Mouse (Mus musculus) kidney, postnatal 0 days (tissue): ENCODE results near the gene Chst11. TPM values are rescaled to one million over a fixed set of nuclear protein-coding genes. Genes with fewer than 3 reads are reported as not detected.

Experiments
- ATAC-seq: fragments of 200-750 bp; cut with Nextera tagmentation; replicated peaks from 2 replicates; pipeline ENCODE4 v1.8.0; 2017; ENCODE audit warnings: low read depth, moderate number of reproducible peaks, moderate TSS enrichment, moderate library complexity; ENCODE audit not compliant: low FRiP score
- DNase-seq: peaks from one replicate; pipeline ENCODE4 v3.0.0-alpha.2; 2016; ENCODE audit warnings: low spot score
- H3K27ac ChIP-seq: fragments of 300-500 bp; sonication (generic); 2 replicates; pipeline ENCODE4 v1.5.1; 2014; ENCODE audit warnings: mild to moderate bottlenecking
- H3K27me3 ChIP-seq: fragments of 300-500 bp; sonication (generic); 2 replicates; pipeline ENCODE4 v1.6.1; 2014; ENCODE audit warnings: low read length, mixed read lengths; ENCODE audit not compliant: insufficient read depth
- H3K36me3 ChIP-seq: fragments of 300-500 bp; sonication (generic); 2 replicates; pipeline ENCODE4 v1.6.1; 2014; ENCODE audit warnings: low read length, mixed read lengths; ENCODE audit not compliant: insufficient read depth
- H3K4me1 ChIP-seq: fragments of 300-500 bp; sonication (generic); replicated peaks from 2 replicates; pipeline ENCODE4 v1.6.1; 2014; ENCODE audit warnings: antibody characterized with exemption, low read length, mixed read lengths; ENCODE audit not compliant: insufficient read depth
- H3K4me2 ChIP-seq: fragments of 300-500 bp; sonication (generic); 2 replicates; pipeline ENCODE4 v1.6.1; 2014; ENCODE audit warnings: mild to moderate bottlenecking, low read length, moderate library complexity, mixed read lengths
- H3K4me3 ChIP-seq: fragments of 300-500 bp; sonication (generic); replicated peaks from 2 replicates; pipeline ENCODE4 v1.5.1; 2014; ENCODE audit warnings: low read depth, low read length
- H3K9ac ChIP-seq: fragments of 300-500 bp; sonication (generic); 2 replicates; pipeline ENCODE4 v1.6.1; 2014; ENCODE audit warnings: low read depth, low read length
- H3K9me3 ChIP-seq: fragments of 300-500 bp; sonication (generic); replicated peaks from 2 replicates; pipeline ENCODE4 v1.6.1; 2016; ENCODE audit warnings: low read length, inconsistent platforms, mixed read lengths
- CTCF ChIP-seq: IDR thresholded peaks from 2 replicates; pipeline ENCODE4 v1.5.1; 2016; ENCODE audit warnings: antibody characterized with exemption, low read depth, mild to moderate bottlenecking, moderate library complexity
- WGBS: fragments of 180-500 bp; shearing (Covaris S2); extraction: QIAGEN DNeasy Blood & Tissue Kit; methylation state at CpG from one replicate; pipeline ENCODE4 v1.1.7; 2014; 5-methylcytosine and 5-hydroxymethylcytosine counted together
- polyA plus RNA-seq: library from polyadenylated mRNA; unstranded; fragments of >200 nt; fragmentation: Nextera tagmentation; extraction: Ambion mirVana; gene quantifications from 2 replicates; pipeline ENCODE4 v1.2.1, GENCODE M21; 2015

The Chst11 gene
- polyA plus RNA-seq, 1 experiment from 2014 or later, result 2.9 TPM

GRCm38 (mm10) chr10:83104221-83104620 is 118.9 kb downstream of the Chst11 start:
- ATAC-seq (no peak; the same call in 1 of the 2 replicates), DNase-seq (no peak)
- Histone ChIP-seq H3K4me3 (no peak overlapping the region), H3K27me3 (no peaks in the 10 kb centered on the region), H3K9me3 (no peaks in the 10 kb centered on the region), H3K27ac (no peak overlapping the region), H3K9ac (no peak overlapping the region), H3K4me2 (no peak overlapping the region), H3K4me1 (peaks cover 13% of the 10 kb centered on the region; the same call in 1 of the 2 replicates), H3K36me3 (no peaks in the 10 kb centered on the region)
- WGBS, result 57% methylated on average over 8 of the region's 8 CpGs
- no peak for TF ChIP-seq CTCF

DNA sequence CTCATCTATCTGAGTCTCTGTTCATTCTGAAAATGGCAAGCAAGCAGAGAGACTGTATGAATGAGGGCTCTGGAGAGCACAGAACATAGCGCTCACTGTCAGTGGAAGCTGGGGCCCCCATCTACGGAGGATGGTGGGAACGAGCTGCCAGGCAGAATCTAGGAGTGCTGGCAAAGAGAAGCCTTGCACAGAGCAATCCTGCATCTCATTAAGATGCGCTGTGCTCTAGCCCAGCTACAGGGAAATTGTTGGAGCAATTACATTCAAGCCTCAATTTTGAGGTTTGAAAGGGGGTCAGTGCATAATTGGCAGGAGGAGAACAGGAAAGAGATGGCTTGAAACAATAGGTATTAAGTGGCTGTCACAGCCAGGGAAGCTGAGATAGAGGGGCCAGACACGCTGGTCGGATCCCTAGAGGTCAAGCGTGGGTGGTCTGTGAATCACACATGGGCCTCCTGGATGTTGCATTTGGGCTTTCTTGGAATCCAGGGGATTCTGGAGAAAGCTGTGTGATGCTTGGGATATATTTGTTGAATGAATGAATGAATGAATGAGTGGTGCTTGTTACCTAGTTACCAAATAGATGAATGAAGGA is 121.0 kb downstream of the Chst11 start:
- 74% methylated on average over 7 of the region's 7 CpGs for WGBS

DNA sequence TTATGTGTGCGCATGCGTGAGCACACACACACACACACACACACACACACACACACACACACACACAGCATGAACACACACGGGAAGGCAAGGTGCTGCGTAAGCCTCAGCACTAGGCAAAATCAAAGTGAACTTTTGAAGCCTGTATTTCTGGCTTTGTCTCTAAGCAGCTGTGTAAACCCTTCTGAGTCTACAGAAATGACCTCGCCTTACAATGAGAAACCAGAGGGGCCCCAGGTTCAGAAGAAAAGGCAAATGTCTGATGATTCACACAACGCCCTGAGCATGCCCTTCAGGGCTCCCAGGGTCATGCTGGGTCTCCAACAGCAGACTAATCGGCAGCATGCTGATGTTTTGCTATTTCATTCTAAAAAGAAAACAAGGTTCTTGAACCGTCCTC is 122.1 kb downstream of the Chst11 start:
- no peak for TF ChIP-seq CTCF
- Histone ChIP-seq H3K4me3 (no peak overlapping the region), H3K36me3 (no peaks in the 10 kb centered on the region), H3K4me2 (no peak overlapping the region), H3K27me3 (no peaks in the 10 kb centered on the region), H3K9ac (no peak overlapping the region), H3K4me1 (0 out of 2 replicates have a peak, but pooled peaks cover 4% of the 10 kb centered on the region), H3K27ac (no peak overlapping the region), H3K9me3 (no peaks in the 10 kb centered on the region)
- no peak for DNase-seq
- WGBS, result 63% methylated on average over 8 of the region's 8 CpGs
- ATAC-seq, result no peak

More for the DNA sequence above, 121.0 kb downstream of the Chst11 start:
- no peak for ATAC-seq
- DNase-seq, result no peak
- H3K4me1 ChIP-seq, result 0 out of 2 replicates have a peak, but pooled peaks cover 8% of the 10 kb centered on the region
- H3K27me3 ChIP-seq, result no peaks in the 10 kb centered on the region
- H3K4me3 ChIP-seq, result no peak overlapping the region
- TF ChIP-seq CTCF, result no peak
- H3K9me3 ChIP-seq, result no peaks in the 10 kb centered on the region
- no peak overlapping the region for H3K4me2 ChIP-seq
- no peaks in the 10 kb centered on the region for H3K36me3 ChIP-seq
- no peak overlapping the region for H3K9ac ChIP-seq
- no peak overlapping the region for H3K27ac ChIP-seq

- Histone ChIP-seq H3K36me3 (no peaks in the 10 kb centered on the region), H3K9ac (no peak overlapping the region), H3K4me1 (0 out of 2 replicates have a peak, but pooled peaks cover 4% of the 10 kb centered on the region), H3K27me3 (no peaks in the 10 kb centered on the region), H3K9me3 (no peaks in the 10 kb centered on the region), H3K4me2 (no peak overlapping the region), H3K27ac (no peak overlapping the region), H3K4me3 (no peak overlapping the region)
- ATAC-seq (no peak), DNase-seq (no peak)
- TF ChIP-seq CTCF, result no peak
- WGBS, result 53% methylated on average over 21 of the region's 21 CpGs
Observed at GRCm38 (mm10) chr10:83107921-83108738, 122.8 kb downstream of the Chst11 start.

DNA sequence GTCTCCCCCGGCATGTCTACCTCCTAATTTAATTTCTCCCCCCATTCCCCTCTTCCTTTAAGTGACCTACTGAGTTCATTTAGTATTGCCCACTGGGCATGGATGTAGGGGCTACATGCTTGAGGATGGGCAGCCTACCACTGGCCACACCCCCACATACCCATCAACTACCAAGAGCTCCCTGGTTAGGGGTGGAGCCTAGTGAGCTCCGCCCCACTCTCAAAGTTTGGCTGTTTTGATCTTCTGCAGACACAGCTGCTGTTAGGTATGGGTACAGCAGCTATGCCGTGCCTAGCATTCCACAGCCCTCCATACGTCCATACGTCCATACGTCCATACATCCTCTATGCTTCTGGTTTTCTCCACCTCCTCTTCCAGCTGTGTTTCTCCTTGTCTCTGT is 123.6 kb downstream of the Chst11 start:
- no peaks in the 10 kb centered on the region for H3K27me3 ChIP-seq
- H3K27ac ChIP-seq, result no peak overlapping the region
- no peak; the same call in 1 of the 2 replicates for ATAC-seq

GRCm38 (mm10) chr10:83111046-83111445 is 125.7 kb downstream of the Chst11 start:
- H3K4me1 ChIP-seq, result 0 out of 2 replicates have a peak, but pooled peaks cover 4% of the 10 kb centered on the region
- no peaks in the 10 kb centered on the region for H3K36me3 ChIP-seq
- H3K9me3 ChIP-seq, result no peaks in the 10 kb centered on the region
- no peak for TF ChIP-seq CTCF
- ATAC-seq, result no peak
- H3K27ac ChIP-seq, result no peak overlapping the region
- no peak overlapping the region for H3K4me3 ChIP-seq
- WGBS, result 87% methylated on average over 6 of the region's 6 CpGs
- no peaks in the 10 kb centered on the region for H3K27me3 ChIP-seq
- H3K9ac ChIP-seq, result no peak overlapping the region
- H3K4me2 ChIP-seq, result no peak overlapping the region
- DNase-seq, result no peak

More for the DNA sequence above, 123.6 kb downstream of the Chst11 start:
- H3K36me3 ChIP-seq, result no peaks in the 10 kb centered on the region
- H3K4me1 ChIP-seq, result 0 out of 2 replicates have a peak, but pooled peaks cover 4% of the 10 kb centered on the region
- no peak overlapping the region for H3K4me3 ChIP-seq
- no peaks in the 10 kb centered on the region for H3K9me3 ChIP-seq
- DNase-seq, result no peak
- no peak for TF ChIP-seq CTCF
- WGBS, result 92% methylated on average over 6 of the region's 6 CpGs
- no peak overlapping the region for H3K9ac ChIP-seq
- no peak overlapping the region for H3K4me2 ChIP-seq
